Mouse (Mus musculus) liver, embryonic 18 days (tissue): ENCODE results near the gene Clca2. TPM values are rescaled to one million over a fixed set of nuclear protein-coding genes. Genes with fewer than 3 reads are reported as not detected.

ENCODE experiments used
- polyA plus RNA-seq: library from polyadenylated mRNA; depleted of rRNA; stranded (reverse); fragments of >200 nt; gene quantifications from 2 replicates; pipeline ENCODE4 v1.2.3, GENCODE M21; 2012; rRNA removed

Clca2 gene
- polyA plus RNA-seq, result not detected in 2 replicates

GRCm38 (mm10) chr3:145099291-145099690 is at the start of gene Clca2:
Gene Clca2, minus strand, starts transcription at chr3:145099443.

GRCm38 (mm10) chr3:145118254-145119001 is 19.2 kb upstream of the Clca2 start, which contains the start of gene Odf2l:
Gene Odf2l, plus strand, starts transcription at chr3:145118588.

GRCm38 (mm10) chr3:145032676-145033075 is 66.6 kb downstream of the Clca2 start, which contains the start of gene Clca1:
Gene Clca1, minus strand, starts transcription at chr3:145032776.

Other genes starting within 250 kb of the Clca2 start
- gene Clca4b, start 166.9 kb downstream of the Clca2 start, polyA plus RNA-seq, result 0.16 TPM in 1 of 2 replicates, not detected in the other
- not detected in 2 replicates for gene Clca4a, start 124.4 kb downstream of the Clca2 start, polyA plus RNA-seq
- gene Clca1, start 66.7 kb downstream of the Clca2 start, polyA plus RNA-seq, result 0.02 and 0.06 TPM in 2 replicates
- 5.0 and 5.2 TPM in 2 replicates for gene Odf2l, start 19.1 kb upstream of the Clca2 start, polyA plus RNA-seq
- 0.53 and 0.75 TPM in 2 replicates for gene Col24a1, start 193.0 kb upstream of the Clca2 start, polyA plus RNA-seq